Mouse (Mus musculus): ENCODE measurements around the gene Tbc1d16.

- TF ChIP-seq CTCF (IDR thresholded peaks at IDR 0.05; ENCODE audit: low read depth, low read length) (no peak), POLR2A (IDR thresholded peaks at IDR 0.05; ENCODE audit: borderline replicate concordance, low read depth, low read length) (no peak)
These were observed 10.4 kb downstream of the Tbc1d16 start for GRCm38 (mm10) chr11:119217861-119218260.

Data from bone marrow macrophage, adult 2 months (primary cell).